Mouse (Mus musculus): Measurements from ENCODE around the gene Fam241a. TPM values are rescaled to one million over a fixed set of nuclear protein-coding genes. Genes with fewer than 3 reads are reported as not detected.

Gene Fam241a
- total RNA-seq (2014; fragmentation: Nextera tagmentation): 16.4 and 18.0 TPM in 2 replicates
- 20.0 and 28.2 TPM in 2 replicates for total RNA-seq (2017)

- peak; percentile 66 for ATAC-seq (replicated peaks; ENCODE audit: poor library complexity, severe bottlenecking)
Observed at GRCm38 (mm10) chr3:127895792-127896541, at the start of gene Fam241a. Gene Fam241a, minus strand, starts transcription at chr3:127896324.

- ATAC-seq (replicated peaks; ENCODE audit: poor library complexity, severe bottlenecking): peak; percentile 55
Observed at GRCm38 (mm10) chr3:127932453-127932852, 36.3 kb upstream of the Fam241a start.

GRCm38 (mm10) chr3:127930326-127931012 lies 34.3 kb upstream of the Fam241a start:
- no peak for ATAC-seq (replicated peaks; ENCODE audit: poor library complexity, severe bottlenecking)

- ATAC-seq (replicated peaks; ENCODE audit: poor library complexity, severe bottlenecking): no peak
Observed at GRCm38 (mm10) chr3:127929921-127930320, 33.8 kb upstream of the Fam241a start.

- ATAC-seq (replicated peaks; ENCODE audit: poor library complexity, severe bottlenecking): no peak
Observed at GRCm38 (mm10) chr3:127926635-127927183, 30.6 kb upstream of the Fam241a start.

- ATAC-seq (replicated peaks; ENCODE audit: poor library complexity, severe bottlenecking): peak; percentile 94
Observed at GRCm38 (mm10) chr3:127924464-127924863, 28.3 kb upstream of the Fam241a start.

- ATAC-seq (replicated peaks; ENCODE audit: poor library complexity, severe bottlenecking): peak; percentile 66
Observed at GRCm38 (mm10) chr3:127923183-127923582, 27.1 kb upstream of the Fam241a start.

- no peak for ATAC-seq (replicated peaks; ENCODE audit: poor library complexity, severe bottlenecking)
Observed at GRCm38 (mm10) chr3:127922125-127922524, 26.0 kb upstream of the Fam241a start.

- ATAC-seq (replicated peaks; ENCODE audit: poor library complexity, severe bottlenecking): peak; percentile 93
Observed at GRCm38 (mm10) chr3:127917999-127918661, 22.0 kb upstream of the Fam241a start.

- ATAC-seq (replicated peaks; ENCODE audit: poor library complexity, severe bottlenecking): no peak
Observed at GRCm38 (mm10) chr3:127917549-127917948, 21.4 kb upstream of the Fam241a start.

GRCm38 (mm10) chr3:127915656-127916334 lies 19.7 kb upstream of the Fam241a start:
- ATAC-seq (replicated peaks; ENCODE audit: poor library complexity, severe bottlenecking): no peak

- ATAC-seq (replicated peaks; ENCODE audit: poor library complexity, severe bottlenecking): peak; percentile 67
Observed at GRCm38 (mm10) chr3:127913885-127914709, 18.0 kb upstream of the Fam241a start.

- ATAC-seq (replicated peaks; ENCODE audit: poor library complexity, severe bottlenecking): no peak
Observed at GRCm38 (mm10) chr3:127909941-127910340, 13.8 kb upstream of the Fam241a start.

- ATAC-seq (replicated peaks; ENCODE audit: poor library complexity, severe bottlenecking): peak; percentile 68
Observed at GRCm38 (mm10) chr3:127894981-127895779, 944 bp downstream of the Fam241a start.

GRCm38 (mm10) chr3:127893902-127894301 lies 2.2 kb downstream of the Fam241a start:
- peak; percentile 49 for ATAC-seq (replicated peaks; ENCODE audit: poor library complexity, severe bottlenecking)

GRCm38 (mm10) chr3:127891906-127892305 lies 4.2 kb downstream of the Fam241a start:
- no peak for ATAC-seq (replicated peaks; ENCODE audit: poor library complexity, severe bottlenecking)

- no peak for ATAC-seq (replicated peaks; ENCODE audit: poor library complexity, severe bottlenecking)
Observed at GRCm38 (mm10) chr3:127890008-127890407, 6.1 kb downstream of the Fam241a start.

- ATAC-seq (replicated peaks; ENCODE audit: poor library complexity, severe bottlenecking): no peak
Observed at GRCm38 (mm10) chr3:127889570-127889969, 6.6 kb downstream of the Fam241a start.

All from granulocyte monocyte progenitor cell, adult 5-6 weeks (primary cell).